Mouse (Mus musculus): ENCODE data around the gene Cuta.
"Not testable (repeated sequence)": the region's sequence is repeated elsewhere in the genome, so short reads cannot be mapped to it uniquely, and the experiment has no call there.

- not testable (repeated sequence) for TF ChIP-seq POLR2A (IDR thresholded peaks at IDR 0.05; ENCODE audit: control insufficient read depth, extremely low read depth, insufficient read depth, low read length, poor library complexity); CTCF (IDR thresholded peaks at IDR 0.05; ENCODE audit: borderline replicate concordance, control insufficient read depth, extremely low read depth, insufficient read depth, low read length, poor library complexity)
These were observed 38.0 kb upstream of the Cuta start for GRCm38 (mm10) chr17:26977354-26977753.

All from thymus, adult 2 months (tissue).